Mouse (Mus musculus) thymus, postnatal 25 days (tissue): ENCODE results near the gene Olfr1438-ps1.
"Not testable (repeated sequence)": the region's sequence is repeated elsewhere in the genome, so short reads cannot be mapped to it uniquely, and the experiment has no call there.

Experiments used
- DNase-seq: peaks from one replicate; pipeline ENCODE4 v3.0.0; 2022

The Olfr1438-ps1 gene

GRCm38 (mm10) chr19:12335810-12336209, at the start of gene Olfr1438-ps1:
Gene Olfr1438-ps1 (minus strand): TSS chr19:12335910.
- no peak for DNase-seq

- DNase-seq = no peak
These were observed 38.8 kb upstream of the Olfr1438-ps1 start for GRCm38 (mm10) chr19:12374465-12375025.

GRCm38 (mm10) chr19:12373004-12373403, 37.3 kb upstream of the Olfr1438-ps1 start:
- no peak for DNase-seq

GRCm38 (mm10) chr19:12325001-12325400, 10.7 kb downstream of the Olfr1438-ps1 start, which contains the start of gene Olfr1437:
Gene Olfr1437 (minus strand): TSS chr19:12325101.
- no peak for DNase-seq

- not testable (repeated sequence) for DNase-seq
These were observed 36.7 kb downstream of the Olfr1438-ps1 start, which contains the start of gene Olfr1436 for GRCm38 (mm10) chr19:12299030-12299429. Gene Olfr1436 (minus strand): TSS chr19:12299130.

GRCm38 (mm10) chr19:12292979-12293378, 42.7 kb downstream of the Olfr1438-ps1 start:
- DNase-seq = no peak

- no peak for DNase-seq
These were observed 56.2 kb downstream of the Olfr1438-ps1 start, which contains the start of gene Olfr1434 for GRCm38 (mm10) chr19:12279554-12279953. Gene Olfr1434 (plus strand): TSS chr19:12279854.
